Mouse (Mus musculus): ENCODE results near the gene Tmem94.
"Not testable (repeated sequence)": the region's sequence is repeated elsewhere in the genome, so short reads cannot be mapped to it uniquely, and the experiment has no call there.

Gene Tmem94

DNA sequence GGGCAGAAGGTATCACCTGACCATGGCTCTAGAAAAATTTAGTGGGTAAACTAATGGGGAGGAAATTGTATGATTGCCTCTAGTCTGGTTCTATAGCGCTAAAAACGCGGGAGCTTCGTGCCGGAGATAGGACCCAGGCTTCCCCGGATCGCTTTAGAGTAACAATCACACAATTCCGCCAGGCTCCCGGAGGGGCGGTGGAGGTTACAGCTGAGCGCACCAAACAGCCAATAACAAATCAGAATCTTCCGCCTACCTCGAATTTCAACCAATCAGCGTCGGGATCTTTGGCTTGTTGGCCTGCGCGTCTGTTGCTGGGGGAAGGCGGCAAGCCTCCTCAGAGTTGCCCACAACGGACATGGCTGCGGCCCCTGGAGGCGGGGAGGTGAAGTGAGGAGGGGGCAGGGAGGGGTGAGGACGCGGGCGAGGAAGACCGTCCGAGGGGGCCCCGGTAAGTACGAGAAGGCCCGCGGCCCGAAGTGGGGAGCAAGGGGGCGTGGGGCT is at the start of gene Tmem94:
Gene Tmem94, plus strand, starts transcription at position 331 of the 504 bp plus-strand sequence.
- ATAC-seq (ENCODE audit: low TSS enrichment): peak; percentile 97

- no peak for ATAC-seq (ENCODE audit: low TSS enrichment)
These were observed 48.6 kb upstream of the Tmem94 start for GRCm38 (mm10) chr11:115716410-115717338.

DNA sequence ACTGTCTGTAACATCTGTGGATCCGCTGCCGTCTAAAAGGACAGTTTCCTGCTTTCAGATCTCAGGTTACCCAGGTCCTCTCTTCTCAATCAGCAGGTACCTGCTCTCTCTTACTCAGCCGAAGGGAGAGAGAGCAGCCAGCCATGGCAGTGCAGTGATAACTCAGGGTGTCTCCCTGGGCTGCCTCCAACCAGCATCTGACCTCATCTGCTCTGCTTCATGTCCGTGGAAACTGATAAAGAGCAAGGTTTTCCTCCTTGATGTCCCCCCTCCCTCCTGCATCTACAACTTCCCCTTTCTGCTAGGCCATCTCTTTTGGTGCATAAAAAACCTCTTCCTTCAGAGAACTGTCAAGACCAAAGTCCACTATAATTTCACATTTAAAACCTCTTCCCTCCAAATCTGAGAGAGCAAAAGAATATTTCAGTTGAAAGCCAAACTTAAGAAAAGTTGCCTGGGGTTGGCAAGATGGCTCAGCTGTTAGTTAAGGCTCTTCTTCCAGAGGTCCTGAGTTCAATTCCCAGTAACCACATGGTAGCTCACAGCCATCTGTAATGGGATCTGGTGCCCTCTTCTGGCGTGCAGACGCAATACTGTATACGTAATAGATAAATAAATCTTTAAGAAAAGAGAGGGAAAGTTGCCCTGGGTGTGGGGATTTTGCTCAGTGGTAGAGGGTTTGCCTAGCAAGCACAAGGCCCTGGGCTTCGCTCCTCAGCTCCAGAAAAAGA is 47.4 kb upstream of the Tmem94 start:
- no peak for ATAC-seq (ENCODE audit: low TSS enrichment)

GRCm38 (mm10) chr11:115722638-115723037 is 42.6 kb upstream of the Tmem94 start:
- peak; percentile 57; the same call in 1 of the 2 replicates for ATAC-seq (ENCODE audit: low TSS enrichment)

DNA sequence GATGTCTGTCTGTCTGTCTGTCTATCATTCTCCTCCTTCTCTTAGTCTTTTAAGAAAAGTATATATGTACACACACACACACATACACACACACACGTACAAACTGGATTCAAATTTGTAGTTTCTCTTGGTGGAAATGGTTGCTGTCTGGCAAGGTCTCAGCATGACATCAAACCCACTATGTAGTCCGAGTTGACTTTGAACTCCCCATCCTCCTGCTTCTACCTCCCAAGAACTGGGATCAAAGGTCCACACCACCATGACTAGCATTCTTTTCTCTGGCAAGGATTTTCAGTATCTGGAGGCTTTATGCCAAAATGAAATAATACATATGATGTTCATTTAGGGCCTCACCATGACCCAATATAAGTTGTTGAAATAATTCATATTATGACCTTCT is 42.0 kb upstream of the Tmem94 start:
- ATAC-seq (ENCODE audit: low TSS enrichment): no peak

DNA sequence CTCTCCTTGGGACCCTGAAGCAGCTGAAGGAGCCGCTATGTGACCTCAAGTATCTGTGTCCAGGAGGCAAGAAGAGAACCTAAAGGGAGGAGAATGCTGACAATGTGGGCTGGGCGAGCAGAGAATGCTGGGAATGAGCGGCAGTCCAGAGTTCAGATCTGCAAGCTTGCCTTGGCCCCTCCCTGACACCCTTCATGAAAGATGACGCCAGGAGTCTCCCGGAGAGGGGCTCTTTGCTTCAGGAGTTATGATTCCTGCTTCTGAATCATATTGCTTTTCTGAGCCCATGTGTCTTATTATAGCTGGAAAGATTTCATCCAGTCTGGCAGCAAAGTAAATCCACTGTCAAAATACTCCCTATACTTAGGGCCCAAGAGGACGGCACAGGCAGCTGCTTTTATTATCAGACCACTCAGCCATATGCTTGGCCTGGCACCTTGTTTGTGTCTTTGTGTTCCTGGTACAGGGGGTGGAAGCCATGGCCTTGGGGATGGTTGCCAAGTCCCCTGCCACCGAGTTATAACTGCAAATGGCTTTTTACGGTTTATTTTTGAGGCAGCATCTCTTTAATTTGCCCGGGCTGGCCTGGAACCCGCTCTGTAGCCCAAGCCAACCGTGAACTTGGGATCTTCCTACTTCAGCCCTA is 31.1 kb upstream of the Tmem94 start:
- ATAC-seq (ENCODE audit: low TSS enrichment): no peak; the same call in 1 of the 2 replicates

DNA sequence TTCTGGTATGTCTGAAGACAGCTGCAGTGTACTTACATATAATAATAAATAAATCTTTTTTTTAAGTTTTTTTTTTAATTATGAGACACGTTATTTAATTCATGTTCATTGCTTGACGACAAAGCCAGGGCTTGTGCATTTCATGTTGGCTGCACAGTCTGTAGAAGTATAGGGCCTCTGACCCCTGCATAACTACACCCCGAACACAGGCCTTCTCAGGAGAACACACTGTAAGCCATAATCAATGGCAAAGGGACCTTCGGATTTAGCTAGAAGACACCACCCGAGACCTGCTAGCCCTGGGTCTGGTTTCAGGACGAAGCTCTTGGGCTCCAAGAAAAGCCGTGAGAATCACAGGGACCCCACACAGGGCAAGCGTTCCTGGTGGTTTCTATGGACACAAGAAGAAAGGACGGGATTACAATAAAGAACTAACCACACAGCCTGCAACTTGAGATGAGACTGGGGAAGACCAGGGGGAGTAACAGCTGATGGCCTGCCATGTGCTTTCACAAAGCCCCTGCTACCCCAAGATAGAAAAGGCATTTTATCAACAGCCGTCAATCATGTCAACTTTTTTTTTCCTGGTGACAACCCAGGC is 27.5 kb upstream of the Tmem94 start:
- ATAC-seq (ENCODE audit: low TSS enrichment): no peak

- no peak for ATAC-seq (ENCODE audit: low TSS enrichment)
These were observed 26.9 kb upstream of the Tmem94 start for GRCm38 (mm10) chr11:115738275-115738885.

DNA sequence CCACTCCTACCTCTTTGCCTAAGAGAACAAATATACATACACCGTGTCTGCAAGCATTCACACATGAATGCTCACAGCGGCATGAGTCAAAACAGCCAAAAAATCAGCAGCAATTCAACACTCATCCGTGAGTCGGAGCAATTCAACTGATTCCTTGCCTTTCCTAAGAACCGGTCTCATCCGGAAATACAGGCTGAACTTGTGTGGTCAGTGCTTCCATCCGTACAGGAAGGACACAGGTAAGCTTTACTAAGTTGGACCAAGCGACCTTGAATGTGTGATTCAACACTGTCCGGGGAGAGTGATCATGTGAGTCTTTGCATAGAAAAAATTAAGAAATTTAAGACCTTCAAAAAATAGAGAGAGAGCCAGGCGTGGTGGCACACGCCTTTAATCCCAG is 24.2 kb upstream of the Tmem94 start:
- ATAC-seq (ENCODE audit: low TSS enrichment): no peak

DNA sequence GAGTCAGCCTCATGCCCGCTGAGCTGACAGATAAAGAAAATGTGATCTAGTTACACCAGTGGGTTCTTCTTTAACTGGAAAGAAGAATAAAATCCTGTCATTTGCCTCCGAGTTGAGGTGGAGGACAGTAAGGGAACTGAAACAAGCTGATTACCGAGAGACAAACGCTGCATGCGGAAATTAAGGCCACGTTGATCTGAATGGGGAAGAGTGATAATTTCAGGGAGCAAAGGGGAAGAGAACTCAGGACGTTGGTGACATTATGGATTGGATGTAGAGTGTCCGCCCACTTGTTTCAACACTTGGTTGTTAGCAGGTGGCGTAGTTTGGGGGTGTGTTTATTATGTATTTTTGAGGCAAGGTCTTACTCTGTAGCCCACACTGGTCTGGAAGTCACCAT is 22.3 kb upstream of the Tmem94 start:
- ATAC-seq (ENCODE audit: low TSS enrichment): no peak

DNA sequence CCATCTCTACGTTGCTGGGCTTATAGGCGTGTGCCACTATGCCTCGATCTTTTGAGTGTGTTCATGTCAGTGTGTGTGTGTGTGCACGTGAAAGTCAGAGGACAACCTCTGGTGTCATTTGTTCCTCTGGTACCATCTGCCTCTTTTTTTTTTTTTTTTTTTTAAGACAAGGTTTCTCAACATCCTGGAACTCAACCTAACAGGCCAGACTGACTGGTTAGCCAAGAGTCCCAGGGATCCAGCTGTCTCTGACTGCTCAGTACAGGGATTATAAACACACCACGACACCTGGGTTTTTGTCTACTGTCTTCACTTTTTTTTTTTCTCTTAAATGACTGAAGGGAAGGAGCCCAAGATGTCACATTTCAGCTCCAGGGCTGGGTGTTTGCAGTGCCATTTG is 20.8 kb upstream of the Tmem94 start:
- ATAC-seq (ENCODE audit: low TSS enrichment): no peak

- ATAC-seq (ENCODE audit: low TSS enrichment): no peak
These were observed 19.1 kb upstream of the Tmem94 start for GRCm38 (mm10) chr11:115746109-115746508.

DNA sequence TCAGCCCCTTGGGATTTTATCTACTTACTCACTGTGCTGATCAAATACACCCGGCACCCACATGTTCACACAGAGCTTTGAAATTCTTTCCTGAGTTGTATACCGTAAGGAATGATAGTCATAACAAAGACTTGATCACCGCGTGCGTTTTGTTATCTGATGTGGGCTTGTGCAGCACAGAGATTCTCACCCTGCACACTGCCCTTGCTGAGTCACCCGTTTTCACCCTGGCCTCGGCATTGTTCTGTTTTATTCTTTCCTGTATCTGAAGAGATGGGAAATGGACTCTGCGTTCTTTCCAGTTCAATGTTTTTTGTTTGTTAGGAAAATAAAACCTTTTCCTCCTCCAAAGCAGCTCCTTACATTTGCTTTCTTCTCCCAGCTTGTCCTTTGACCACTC is 18.5 kb upstream of the Tmem94 start:
- ATAC-seq (ENCODE audit: low TSS enrichment): no peak

GRCm38 (mm10) chr11:115747351-115747750 is 17.9 kb upstream of the Tmem94 start:
- ATAC-seq (ENCODE audit: low TSS enrichment): no peak

DNA sequence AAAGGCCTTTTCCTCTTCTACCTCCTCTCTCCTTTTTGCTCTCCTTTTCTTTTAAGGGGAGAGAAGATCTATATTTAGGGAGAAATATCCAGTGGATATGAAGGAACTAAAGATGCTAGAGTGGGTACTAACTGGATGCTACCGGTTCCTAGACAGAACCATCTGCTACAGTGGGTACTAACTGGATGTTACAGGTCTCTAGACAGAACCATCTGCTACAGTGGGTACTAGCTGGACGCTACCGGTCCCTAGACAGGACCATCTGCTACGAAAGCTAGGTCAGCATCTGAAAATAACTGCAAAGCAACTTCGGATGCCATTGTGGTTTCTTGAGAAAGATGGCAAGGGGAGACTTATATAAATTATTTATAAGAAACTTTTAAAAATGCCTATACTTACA is 15.4 kb upstream of the Tmem94 start:
- ATAC-seq (ENCODE audit: low TSS enrichment): peak; percentile 52; the same call in 1 of the 2 replicates

DNA sequence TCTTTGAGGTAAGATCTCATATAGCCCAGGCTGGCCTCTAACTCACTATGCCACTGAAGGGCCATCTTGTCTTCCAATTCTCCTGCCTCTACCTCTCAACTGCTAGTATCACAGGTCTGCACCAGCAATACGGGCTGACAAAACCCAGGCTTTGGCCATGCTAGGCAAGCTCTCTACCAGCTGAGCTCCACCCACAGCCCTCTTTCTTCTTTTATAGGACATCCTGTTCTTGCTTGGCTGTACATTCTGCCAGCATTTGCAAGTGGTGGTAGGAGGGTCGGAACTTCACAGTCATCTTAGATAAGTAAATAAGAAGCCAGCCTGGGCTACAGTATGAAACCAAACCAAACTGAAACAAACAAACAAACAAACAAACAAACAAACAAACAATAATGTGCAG is 13.5 kb upstream of the Tmem94 start:
- no peak for ATAC-seq (ENCODE audit: low TSS enrichment)

DNA sequence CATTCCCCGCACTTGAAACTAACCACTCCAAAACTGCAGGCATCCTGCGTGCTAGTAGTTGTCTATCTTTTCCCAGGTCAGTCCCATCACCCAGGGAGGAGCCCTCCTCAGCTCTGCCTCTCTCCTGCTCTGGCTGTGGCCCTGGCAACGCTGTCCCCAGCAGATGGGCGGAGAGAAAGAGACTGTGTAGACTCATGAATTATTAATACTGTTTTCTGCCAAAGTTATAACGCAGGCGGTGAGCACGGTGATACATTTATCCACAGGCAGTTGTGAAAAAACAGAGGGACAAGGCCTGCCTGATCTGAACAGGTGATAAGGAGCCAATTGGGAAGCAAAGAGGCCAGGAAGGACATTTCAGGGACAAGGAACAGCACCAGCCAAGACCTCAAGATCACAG is 12.6 kb upstream of the Tmem94 start:
- no peak for ATAC-seq (ENCODE audit: low TSS enrichment)

- ATAC-seq (ENCODE audit: low TSS enrichment): no peak
These were observed 11.7 kb upstream of the Tmem94 start for GRCm38 (mm10) chr11:115753485-115753884.

- ATAC-seq (ENCODE audit: low TSS enrichment): not testable (repeated sequence)
These were observed 3.1 kb upstream of the Tmem94 start for GRCm38 (mm10) chr11:115762176-115762575.

DNA sequence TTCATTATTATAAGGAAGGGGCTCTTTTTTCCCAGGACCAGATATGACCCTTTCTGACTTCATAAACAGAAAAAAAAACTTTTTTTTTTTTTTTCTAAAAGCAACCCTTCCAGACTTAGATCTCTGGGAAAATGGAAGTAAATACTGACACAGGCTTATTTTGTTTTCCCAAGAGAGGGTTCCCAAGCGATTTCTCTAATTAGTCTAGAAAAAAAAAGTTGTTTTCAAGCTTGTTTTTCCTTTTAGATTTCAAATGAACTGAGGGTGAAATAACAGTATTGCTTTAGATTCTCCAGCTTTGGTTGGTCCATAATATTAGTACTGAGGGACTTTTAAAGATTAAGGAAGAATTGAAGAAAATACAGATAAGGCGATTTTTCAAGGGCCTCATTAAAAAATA is 535 bp upstream of the Tmem94 start:
- ATAC-seq (ENCODE audit: low TSS enrichment): no peak

- peak; percentile 80 for ATAC-seq (ENCODE audit: low TSS enrichment)
These were observed 441 bp downstream of the Tmem94 start for GRCm38 (mm10) chr11:115765607-115766141.

All from frontal cortex, adult (tissue).